Mouse (Mus musculus) megakaryocyte, embryonic 14.5 days (primary cell): ENCODE data around the gene Ercc6. TPM values are rescaled to one million over a fixed set of nuclear protein-coding genes. Genes with fewer than 3 reads are reported as not detected.

Source experiments
- H3K27me3 ChIP-seq: replicated peaks from 2 replicates; pipeline ENCODE3; 2012; ENCODE audit warnings: inconsistent platforms
- H3K36me3 ChIP-seq: replicated peaks from 2 replicates; pipeline ENCODE3; 2012; ENCODE audit warnings: low read length, inconsistent platforms, mixed read lengths
- H3K4me1 ChIP-seq: 2 replicates; pipeline ENCODE4 v1.6.1; 2012; ENCODE audit warnings: inconsistent platforms
- H3K4me3 ChIP-seq: replicated peaks from 2 replicates; pipeline ENCODE3; 2012; ENCODE audit warnings: moderate library complexity, mild to moderate bottlenecking, inconsistent platforms
- H3K9me3 ChIP-seq: 2 replicates; pipeline ENCODE4 v1.6.1; 2012; ENCODE audit warnings: inconsistent platforms
- FLI1 ChIP-seq: IDR thresholded peaks from 2 replicates; pipeline ENCODE4 v1.6.1; 2012; ENCODE audit warnings: low read length, inconsistent platforms, mixed read lengths
- GATA1 ChIP-seq: IDR thresholded peaks from 3 replicates; pipeline ENCODE4 v1.6.1; 2012; ENCODE audit warnings: mixed read lengths, low read length, inconsistent platforms, borderline replicate concordance
- polyA plus RNA-seq: library from polyadenylated mRNA; stranded (reverse); fragments of >175 nt; gene quantifications from 2 replicates; pipeline ENCODE4 v1.2.3, GENCODE M21; 2012; ENCODE audit warnings: low replicate concordance; ENCODE audit not compliant: insufficient read depth

Ercc6 gene
- polyA plus RNA-seq, 1 experiment: 1.0 TPM

GRCm38 (mm10) chr14:32532381-32533147 lies 19.2 kb downstream of the Ercc6 start:
- TF ChIP-seq FLI1: no peak
- TF ChIP-seq GATA1: no peak
- H3K9me3 ChIP-seq: no peaks in the 10 kb centered on the region
- H3K4me1 ChIP-seq: peaks cover 64% of the 10 kb centered on the region
- peaks cover 92% of the 10 kb centered on the region for H3K36me3 ChIP-seq
- H3K27me3 ChIP-seq: no peaks in the 10 kb centered on the region
- H3K4me3 ChIP-seq: no peak overlapping the region

- Histone ChIP-seq H3K4me3 (no peak overlapping the region), H3K36me3 (peaks cover 95% of the 10 kb centered on the region), H3K4me1 (peaks cover 67% of the 10 kb centered on the region), H3K27me3 (no peaks in the 10 kb centered on the region), H3K9me3 (no peaks in the 10 kb centered on the region)
- TF ChIP-seq GATA1 (no peak), FLI1 (no peak)
Measured at GRCm38 (mm10) chr14:32533148-32533520, 19.8 kb downstream of the Ercc6 start.

GRCm38 (mm10) chr14:32533656-32534055 lies 20.3 kb downstream of the Ercc6 start:
- Histone ChIP-seq H3K9me3 (no peaks in the 10 kb centered on the region), H3K4me1 (peaks cover 68% of the 10 kb centered on the region), H3K36me3 (peaks cover 97% of the 10 kb centered on the region), H3K4me3 (no peak overlapping the region), H3K27me3 (no peaks in the 10 kb centered on the region)
- TF ChIP-seq GATA1: no peak
- TF ChIP-seq FLI1: no peak

- TF ChIP-seq FLI1 (no peak), GATA1 (no peak)
- Histone ChIP-seq H3K36me3 (peaks cover 97% of the 10 kb centered on the region), H3K4me1 (peaks cover 68% of the 10 kb centered on the region)
Measured at GRCm38 (mm10) chr14:32534137-32534536, 20.8 kb downstream of the Ercc6 start.

GRCm38 (mm10) chr14:32536763-32537162 lies 23.4 kb downstream of the Ercc6 start:
- no peaks in the 10 kb centered on the region for H3K27me3 ChIP-seq
- H3K9me3 ChIP-seq: no peaks in the 10 kb centered on the region
- peaks cover 99% of the 10 kb centered on the region for H3K36me3 ChIP-seq
- TF ChIP-seq FLI1 (no peak), GATA1 (no peak)
- H3K4me3 ChIP-seq: no peak overlapping the region
- H3K4me1 ChIP-seq: peaks cover 50% of the 10 kb centered on the region

More at GRCm38 (mm10) chr14:32534137-32534536, 20.8 kb downstream of the Ercc6 start:
- Histone ChIP-seq H3K9me3 (no peaks in the 10 kb centered on the region), H3K27me3 (no peaks in the 10 kb centered on the region), H3K4me3 (no peak overlapping the region)

- Histone ChIP-seq H3K36me3 (peaks cover 99% of the 10 kb centered on the region), H3K9me3 (no peaks in the 10 kb centered on the region), H3K27me3 (no peaks in the 10 kb centered on the region), H3K4me1 (peaks cover 44% of the 10 kb centered on the region), H3K4me3 (no peak overlapping the region)
- TF ChIP-seq GATA1: no peak
- no peak for TF ChIP-seq FLI1
Measured at GRCm38 (mm10) chr14:32538115-32538514, 24.8 kb downstream of the Ercc6 start.

- Histone ChIP-seq H3K4me3 (no peak overlapping the region), H3K36me3 (peaks cover 94% of the 10 kb centered on the region), H3K9me3 (no peaks in the 10 kb centered on the region), H3K27me3 (no peaks in the 10 kb centered on the region), H3K4me1 (peaks cover 37% of the 10 kb centered on the region)
- TF ChIP-seq GATA1: no peak
- no peak for TF ChIP-seq FLI1
Measured at GRCm38 (mm10) chr14:32543075-32543474, 29.8 kb downstream of the Ercc6 start.

GRCm38 (mm10) chr14:32546676-32547075 lies 33.4 kb downstream of the Ercc6 start:
- Histone ChIP-seq H3K27me3 (no peaks in the 10 kb centered on the region), H3K36me3 (peaks cover 94% of the 10 kb centered on the region), H3K9me3 (no peaks in the 10 kb centered on the region), H3K4me3 (no peak overlapping the region), H3K4me1 (peaks cover 18% of the 10 kb centered on the region)
- TF ChIP-seq FLI1 (no peak), GATA1 (no peak)

- Histone ChIP-seq H3K4me3 (no peak overlapping the region), H3K9me3 (no peaks in the 10 kb centered on the region), H3K36me3 (peaks cover 99% of the 10 kb centered on the region), H3K27me3 (no peaks in the 10 kb centered on the region), H3K4me1 (no peaks in the 10 kb centered on the region)
- TF ChIP-seq FLI1 (no peak), GATA1 (no peak)
Measured at GRCm38 (mm10) chr14:32551854-32552253, 38.5 kb downstream of the Ercc6 start.

- peaks cover 99% of the 10 kb centered on the region for H3K36me3 ChIP-seq
Measured at GRCm38 (mm10) chr14:32553198-32553903, 40.0 kb downstream of the Ercc6 start.

More at GRCm38 (mm10) chr14:32553198-32553903, 40.0 kb downstream of the Ercc6 start:
- no peak for TF ChIP-seq GATA1
- no peak for TF ChIP-seq FLI1
- no peaks in the 10 kb centered on the region for H3K27me3 ChIP-seq
- no peaks in the 10 kb centered on the region for H3K4me1 ChIP-seq
- H3K4me3 ChIP-seq: no peak overlapping the region
- H3K9me3 ChIP-seq: no peaks in the 10 kb centered on the region
